Mouse (Mus musculus) liver, postnatal 0 days (tissue): ENCODE results near the gene Borcs5. TPM values are rescaled to one million over a fixed set of nuclear protein-coding genes. Genes with fewer than 3 reads are reported as not detected.

Source experiments
- ATAC-seq: fragments of 200-750 bp; cut with Nextera tagmentation; 2 replicates; pipeline ENCODE4 v1.8.0; 2017; ENCODE audit warnings: mild to moderate bottlenecking, moderate library complexity
- DNase-seq: peaks from one replicate; pipeline ENCODE4 v3.0.0-alpha.2; 2016
- H3K27ac ChIP-seq: fragments of 300-500 bp; sonication (generic); 2 replicates; pipeline ENCODE4 v1.5.1; 2014; ENCODE audit warnings: antibody characterized with exemption, moderate library complexity, mild to moderate bottlenecking, low read depth
- H3K27me3 ChIP-seq: fragments of 300-500 bp; sonication (generic); 2 replicates; pipeline ENCODE4 v1.6.1; 2014; ENCODE audit warnings: low read length, control low read depth, mixed read lengths; ENCODE audit not compliant: insufficient read depth
- H3K36me3 ChIP-seq: fragments of 300-500 bp; sonication (generic); replicated peaks from 2 replicates; pipeline ENCODE4 v1.6.1; 2014; ENCODE audit warnings: mild to moderate bottlenecking, control low read depth, low read length, moderate library complexity, mixed read lengths; ENCODE audit not compliant: insufficient read depth
- H3K4me1 ChIP-seq: fragments of 300-500 bp; sonication (generic); 2 replicates; pipeline ENCODE4 v1.6.1; 2014; ENCODE audit warnings: antibody characterized with exemption, mild to moderate bottlenecking, control low read depth; ENCODE audit not compliant: insufficient read depth
- H3K4me2 ChIP-seq: fragments of 300-500 bp; sonication (generic); 2 replicates; pipeline ENCODE4 v1.6.1; 2014; ENCODE audit warnings: low read depth, mild to moderate bottlenecking, low read length, moderate library complexity, mixed read lengths
- H3K4me3 ChIP-seq: fragments of 300-500 bp; sonication (generic); 2 replicates; pipeline ENCODE4 v1.5.1; 2014; ENCODE audit warnings: low read depth, low read length
- H3K9ac ChIP-seq: fragments of 300-500 bp; sonication (generic); replicated peaks from 2 replicates; pipeline ENCODE4 v1.6.1; 2014; ENCODE audit warnings: mild to moderate bottlenecking, moderate library complexity
- H3K9me3 ChIP-seq: fragments of 300-500 bp; sonication (generic); 2 replicates; pipeline ENCODE4 v1.6.1; 2016; ENCODE audit warnings: mild to moderate bottlenecking, control low read depth, low read length, mixed read lengths
- CTCF ChIP-seq: sonication (generic); IDR thresholded peaks from 2 replicates; pipeline ENCODE4 v1.5.1; 2016; ENCODE audit warnings: antibody characterized with exemption, low read depth
- EP300 ChIP-seq: IDR thresholded peaks from 2 replicates; pipeline ENCODE4 v1.6.1; 2016; ENCODE audit warnings: antibody characterized with exemption, low read depth, mild to moderate bottlenecking
- WGBS: fragments of 180-500 bp; shearing (Covaris S2); extraction: QIAGEN DNeasy Blood & Tissue Kit; methylation state at CpG from one replicate; pipeline ENCODE4 v1.1.7; 2014; ENCODE audit not compliant: insufficient replicate concordance; 5-methylcytosine and 5-hydroxymethylcytosine counted together
- polyA plus RNA-seq: library from polyadenylated mRNA; unstranded; fragments of >200 nt; fragmentation: Nextera tagmentation; extraction: Ambion mirVana; gene quantifications from 2 replicates; pipeline ENCODE4 v1.2.1, GENCODE M21; 2015

The Borcs5 gene
- polyA plus RNA-seq, 1 experiment from 2014 or later: 8.3 TPM

GRCm38 (mm10) chr6:134621552-134621949 is 17.8 kb upstream of the Borcs5 start:
- Histone ChIP-seq H3K36me3 (no peaks in the 10 kb centered on the region), H3K9me3 (no peaks in the 10 kb centered on the region), H3K9ac (no peak overlapping the region), H3K4me3 (no peak overlapping the region), H3K27ac (no peak overlapping the region), H3K27me3 (no peaks in the 10 kb centered on the region), H3K4me2 (no peak overlapping the region), H3K4me1 (no peaks in the 10 kb centered on the region)
- 66% methylated on average over 14 of the region's 14 CpGs for WGBS
- no peak for ATAC-seq
- no peak for DNase-seq
- TF ChIP-seq CTCF: no peak
- no peak for TF ChIP-seq EP300

GRCm38 (mm10) chr6:134625431-134625830 is 13.9 kb upstream of the Borcs5 start:
- Histone ChIP-seq H3K4me2 (no peak overlapping the region), H3K9me3 (no peaks in the 10 kb centered on the region), H3K27me3 (no peaks in the 10 kb centered on the region), H3K4me1 (no peaks in the 10 kb centered on the region), H3K4me3 (no peak overlapping the region), H3K9ac (no peak overlapping the region), H3K27ac (no peak overlapping the region), H3K36me3 (no peaks in the 10 kb centered on the region)
- ATAC-seq (no peak), DNase-seq (no peak)
- TF ChIP-seq CTCF (no peak), EP300 (no peak)
- WGBS: 81% methylated on average over 12 of the region's 12 CpGs

- ATAC-seq: no peak
These were observed 12.7 kb upstream of the Borcs5 start for GRCm38 (mm10) chr6:134626564-134626963.

GRCm38 (mm10) chr6:134630447-134630846 is 8.9 kb upstream of the Borcs5 start:
- H3K9me3 ChIP-seq: no peaks in the 10 kb centered on the region
- H3K4me3 ChIP-seq: no peak overlapping the region
- no peaks in the 10 kb centered on the region for H3K36me3 ChIP-seq
- no peak for ATAC-seq
- no peak for TF ChIP-seq EP300
- TF ChIP-seq CTCF: no peak
- H3K9ac ChIP-seq: no peak overlapping the region
- DNase-seq: no peak
- 0 out of 2 replicates have a peak, but pooled peaks cover 6% of the 10 kb centered on the region for H3K4me1 ChIP-seq
- H3K27me3 ChIP-seq: peaks cover 7% of the 10 kb centered on the region; the same call in 1 of the 2 replicates
- WGBS: 45% methylated on average over 9 of the region's 9 CpGs
- H3K4me2 ChIP-seq: no peak overlapping the region
- no peak overlapping the region for H3K27ac ChIP-seq

More at GRCm38 (mm10) chr6:134626564-134626963, 12.7 kb upstream of the Borcs5 start:
- no peaks in the 10 kb centered on the region for H3K27me3 ChIP-seq
- H3K27ac ChIP-seq: no peak overlapping the region
- no peak overlapping the region for H3K9ac ChIP-seq
- no peak overlapping the region for H3K4me2 ChIP-seq
- 0 out of 2 replicates have a peak, but pooled peaks cover under 1% of the 10 kb centered on the region for H3K4me1 ChIP-seq
- no peak overlapping the region for H3K4me3 ChIP-seq
- DNase-seq: no peak
- H3K9me3 ChIP-seq: no peaks in the 10 kb centered on the region
- WGBS: 78% methylated on average over 1 of the region's 1 CpGs
- TF ChIP-seq CTCF (no peak), EP300 (no peak)
- no peaks in the 10 kb centered on the region for H3K36me3 ChIP-seq

- Histone ChIP-seq H3K27ac (no peak within 1 kb of the TSS), H3K9ac (peak within 1 kb of the TSS; percentile 62), H3K27me3 (peaks cover 7% of the 10 kb centered on the region; the same call in 1 of the 2 replicates), H3K9me3 (no peaks in the 10 kb centered on the region), H3K4me2 (peak within 1 kb of the TSS; percentile 95), H3K36me3 (no peaks in the 10 kb centered on the region), H3K4me3 (peak within 1 kb of the TSS; percentile 62), H3K4me1 (0 out of 2 replicates have a peak, but pooled peaks cover 6% of the 10 kb centered on the region)
- 4% methylated on average over 46 of the region's 46 CpGs for WGBS
- DNase-seq (peak; percentile 48), ATAC-seq (peak; percentile 68)
- TF ChIP-seq EP300 (no peak), CTCF (no peak)
These were observed 7.2 kb upstream of the Borcs5 start, which contains the start of gene Mansc1 for GRCm38 (mm10) chr6:134631947-134632687. Gene Mansc1, minus strand, starts transcription at chr6:134632488.

GRCm38 (mm10) chr6:134632756-134633155 is 6.6 kb upstream of the Borcs5 start:
- 52% methylated on average over 5 of the region's 5 CpGs for WGBS
- peak overlapping the region; percentile 62 for H3K4me3 ChIP-seq
- H3K36me3 ChIP-seq: no peaks in the 10 kb centered on the region
- H3K4me1 ChIP-seq: 0 out of 2 replicates have a peak, but pooled peaks cover 6% of the 10 kb centered on the region
- TF ChIP-seq EP300 (no peak), CTCF (no peak)
- H3K27me3 ChIP-seq: peaks cover 7% of the 10 kb centered on the region; the same call in 1 of the 2 replicates
- H3K9ac ChIP-seq: no peak overlapping the region; the same call in 1 of the 2 replicates
- H3K4me2 ChIP-seq: peak overlapping the region; percentile 95
- ATAC-seq: no peak
- no peak overlapping the region for H3K27ac ChIP-seq
- no peak for DNase-seq
- H3K9me3 ChIP-seq: no peaks in the 10 kb centered on the region
